Mouse (Mus musculus): Measurements from ENCODE around the gene Fcho2.
A peak's percentile ranks its signal among the peaks of the same experiment; 100 is the strongest.

- TF ChIP-seq CTCF (conservative IDR thresholded peaks at IDR 0.05 in 1 of 2, IDR thresholded peaks at IDR 0.05 in 1 of 2; ENCODE audit: low read depth in 2 of 2, low read length in 2 of 2) (peak in 1 of 2 experiments; percentile 42; a peak in 1 of 4 replicates), GABPA (IDR thresholded peaks at IDR 0.05; ENCODE audit: insufficient replicate concordance, low read depth, low read length) (no peak), SMC3 (IDR thresholded peaks at IDR 0.05; ENCODE audit: low read depth, low read length) (no peak), ELF1 (IDR thresholded peaks at IDR 0.05; ENCODE audit: low read depth, low read length) (no peak), JUND (conservative IDR thresholded peaks at IDR 0.05; ENCODE audit: low read depth, low read length) (no peak), ZKSCAN1 (IDR thresholded peaks at IDR 0.05; ENCODE audit: borderline replicate concordance, low read depth, low read length) (no peak), ZMIZ1 (IDR thresholded peaks at IDR 0.05; ENCODE audit: low read depth, low read length) (no peak), MXI1 (IDR thresholded peaks at IDR 0.05; ENCODE audit: low read depth, low read length) (no peak), CHD2 (IDR thresholded peaks at IDR 0.05; ENCODE audit: low read length) (no peak)
Measured at GRCm38 (mm10) chr13:98836423-98837088, 21.3 kb upstream of the Fcho2 start.

Measured in CH12.LX (cell line).